Mouse (Mus musculus) CH12.LX (cell line): ENCODE results near the gene C1qtnf5. TPM values are rescaled to one million over a fixed set of nuclear protein-coding genes. Genes with fewer than 3 reads are reported as not detected.

Source experiments
- DNase-seq: peaks from one replicate; pipeline ENCODE4 v3.0.0-alpha.2; 2013; ENCODE audit errors: extremely low read depth
- H3K27ac ChIP-seq: 2 replicates; pipeline ENCODE4 v1.5.1; 2012; ENCODE audit warnings: low read depth, mild to moderate bottlenecking, control low read depth, moderate library complexity; ENCODE audit not compliant: insufficient read depth
- H3K27me3 ChIP-seq: replicated peaks from 2 replicates; pipeline ENCODE3; 2012; ENCODE audit warnings: inconsistent platforms
- H3K36me3 ChIP-seq, 2 experiments: replicated peaks in 1 of 2; 2 replicates each; pipeline versions ENCODE3 to v1.6.1; 2012; ENCODE audit warnings: inconsistent platforms in 1 of 2, low read length in 1 of 2, mild to moderate bottlenecking in 1 of 2, mixed read lengths in 1 of 2, moderate library complexity in 1 of 2; ENCODE audit not compliant: control insufficient read depth in 1 of 2, insufficient read depth in 1 of 2
- H3K4me1 ChIP-seq, 2 experiments: 2 replicates each; pipeline ENCODE4 v1.6.1; 2012; ENCODE audit warnings: inconsistent platforms in 1 of 2, moderate library complexity in 1 of 2; ENCODE audit not compliant: insufficient read depth in 2 of 2, control insufficient read depth in 1 of 2
- H3K4me2 ChIP-seq: 2 replicates; pipeline ENCODE4 v1.6.1; 2012; ENCODE audit warnings: low read depth, mild to moderate bottlenecking, control low read depth; ENCODE audit not compliant: poor library complexity, insufficient read depth, severe bottlenecking
- H3K4me3 ChIP-seq, 3 experiments: fragments of 150-350 bp in 1 of 3; sonication (generic) in 1 of 3; replicated peaks in 1 of 3; 2 replicates each; pipeline versions ENCODE3 to v1.5.1; 2011 to 2012; ENCODE audit warnings: low read depth in 2 of 3, low read length in 2 of 3, mild to moderate bottlenecking in 2 of 3, moderate library complexity in 2 of 3, control low read depth in 1 of 3, improper control_type of control experiment in 1 of 3, inconsistent platforms in 1 of 3, mixed read lengths in 1 of 3; ENCODE audit not compliant: poor library complexity in 1 of 3
- H3K79me2 ChIP-seq: replicated peaks from 2 replicates; pipeline ENCODE4 v1.6.1; 2012; ENCODE audit warnings: mild to moderate bottlenecking, moderate library complexity; ENCODE audit not compliant: control insufficient read depth, poor library complexity, insufficient read depth, severe bottlenecking; ENCODE audit errors: extremely low read depth
- H3K9ac ChIP-seq: 2 replicates; pipeline ENCODE4 v1.6.1; 2012; ENCODE audit warnings: low read depth, mild to moderate bottlenecking, control low read depth, moderate library complexity; ENCODE audit not compliant: insufficient read depth
- H3K9me3 ChIP-seq: replicated peaks from 2 replicates; pipeline ENCODE3; 2012; ENCODE audit warnings: low read length, inconsistent platforms, mixed read lengths
- BHLHE40 ChIP-seq: IDR thresholded peaks from 2 replicates; pipeline ENCODE4 v1.6.1; 2011; ENCODE audit warnings: mild to moderate bottlenecking, low read depth, low read length, improper control_type of control experiment
- CHD1 ChIP-seq: IDR thresholded peaks from 2 replicates; pipeline ENCODE4 v1.6.1; 2012; ENCODE audit warnings: low read depth, low read length, improper control_type of control experiment, inconsistent platforms
- CTCF ChIP-seq, 2 experiments: IDR thresholded peaks in 1 of 2; conservative IDR thresholded peaks in 1 of 2; 2 replicates each; pipeline ENCODE4 v1.5.1; 2011 to 2012; ENCODE audit warnings: low read depth in 2 of 2, low read length in 2 of 2, improper control_type of control experiment in 1 of 2, inconsistent platforms in 1 of 2, mild to moderate bottlenecking in 1 of 2, moderate library complexity in 1 of 2
- ELF1 ChIP-seq: IDR thresholded peaks from 2 replicates; pipeline ENCODE4 v1.6.1; 2014; ENCODE audit warnings: low read depth, mild to moderate bottlenecking, inconsistent platforms, low read length, improper control_type of control experiment
- ETS1 ChIP-seq: conservative IDR thresholded peaks from 2 replicates; pipeline ENCODE4 v1.6.1; 2012; ENCODE audit warnings: low read depth, mild to moderate bottlenecking, inconsistent platforms, low read length, improper control_type of control experiment, moderate library complexity
- GABPA ChIP-seq: IDR thresholded peaks from 2 replicates; pipeline ENCODE4 v1.6.1; 2012; ENCODE audit warnings: low read depth, low read length, improper control_type of control experiment, inconsistent platforms; ENCODE audit not compliant: insufficient replicate concordance
- IRF4 ChIP-seq: IDR thresholded peaks from 2 replicates; pipeline ENCODE4 v1.6.1; 2014; ENCODE audit warnings: low read depth, mild to moderate bottlenecking, inconsistent platforms, low read length, improper control_type of control experiment
- JUN ChIP-seq: IDR thresholded peaks from 2 replicates; pipeline ENCODE4 v1.6.1; 2011; ENCODE audit warnings: low read depth, mild to moderate bottlenecking, low read length, improper control_type of control experiment, moderate library complexity; ENCODE audit not compliant: insufficient read depth
- KAT2A ChIP-seq: IDR thresholded peaks from 2 replicates; pipeline ENCODE4 v1.6.1; 2012; ENCODE audit warnings: low read length, improper control_type of control experiment, inconsistent platforms; ENCODE audit not compliant: insufficient replicate concordance
- MAFK ChIP-seq: IDR thresholded peaks from 2 replicates; pipeline ENCODE4 v1.6.1; 2011; ENCODE audit warnings: low read length, improper control_type of control experiment; ENCODE audit not compliant: insufficient replicate concordance
- MAZ ChIP-seq: IDR thresholded peaks from 2 replicates; pipeline ENCODE4 v1.6.1; 2012; ENCODE audit warnings: low read depth, mild to moderate bottlenecking, inconsistent platforms, low read length, improper control_type of control experiment, moderate library complexity
- MEF2A ChIP-seq: IDR thresholded peaks from 2 replicates; pipeline ENCODE4 v1.6.1; 2014; ENCODE audit warnings: low read depth, mild to moderate bottlenecking, inconsistent platforms, low read length, improper control_type of control experiment, borderline replicate concordance
- MXI1 ChIP-seq: IDR thresholded peaks from 2 replicates; pipeline ENCODE4 v1.6.1; 2011; ENCODE audit warnings: mild to moderate bottlenecking, low read depth, low read length, improper control_type of control experiment
- MYC ChIP-seq: IDR thresholded peaks from 2 replicates; pipeline ENCODE4 v1.6.1; 2011; ENCODE audit warnings: low read depth, mild to moderate bottlenecking, improper control_type of control experiment, low read length
- PAX5 ChIP-seq: IDR thresholded peaks from 2 replicates; pipeline ENCODE4 v1.6.1; 2012; ENCODE audit warnings: low read length, inconsistent platforms, mixed read lengths
- POLR2A ChIP-seq: IDR thresholded peaks from 2 replicates; pipeline ENCODE4 v1.6.1; 2011; ENCODE audit warnings: low read depth, mild to moderate bottlenecking, improper control_type of control experiment, low read length
- POLR2AphosphoS2 ChIP-seq: IDR thresholded peaks from 2 replicates; pipeline ENCODE4 v1.6.1; 2011; ENCODE audit warnings: low read depth, low read length, improper control_type of control experiment
- RAD21 ChIP-seq: IDR thresholded peaks from 2 replicates; pipeline ENCODE4 v1.6.1; 2011; ENCODE audit warnings: low read depth, mild to moderate bottlenecking, low read length, improper control_type of control experiment, moderate library complexity
- SIN3A ChIP-seq: IDR thresholded peaks from 2 replicates; pipeline ENCODE4 v1.6.1; 2012; ENCODE audit warnings: low read length, improper control_type of control experiment, inconsistent platforms
- SMC3 ChIP-seq: IDR thresholded peaks from 2 replicates; pipeline ENCODE4 v1.6.1; 2011; ENCODE audit warnings: low read depth, low read length, improper control_type of control experiment
- TBP ChIP-seq: conservative IDR thresholded peaks from 2 replicates; pipeline ENCODE4 v1.6.1; 2011; ENCODE audit warnings: low read depth, low read length, improper control_type of control experiment
- TCF12 ChIP-seq: IDR thresholded peaks from 2 replicates; pipeline ENCODE4 v1.6.1; 2014; ENCODE audit warnings: low read depth, mild to moderate bottlenecking, inconsistent platforms, low read length, improper control_type of control experiment
- USF1 ChIP-seq: IDR thresholded peaks from 2 replicates; pipeline ENCODE4 v1.6.1; 2014; ENCODE audit warnings: low read depth, mild to moderate bottlenecking, inconsistent platforms, low read length, improper control_type of control experiment
- ZC3H11A ChIP-seq: IDR thresholded peaks from 2 replicates; pipeline ENCODE4 v1.6.1; 2012; ENCODE audit warnings: low read depth, mild to moderate bottlenecking, inconsistent platforms, low read length, improper control_type of control experiment
- ZMIZ1 ChIP-seq: IDR thresholded peaks from 2 replicates; pipeline ENCODE4 v1.6.1; 2012; ENCODE audit warnings: low read depth, mild to moderate bottlenecking, inconsistent platforms, low read length, improper control_type of control experiment
- ZNF384 ChIP-seq: IDR thresholded peaks from 2 replicates; pipeline ENCODE4 v1.6.1; 2012; ENCODE audit warnings: low read depth, low read length, improper control_type of control experiment, inconsistent platforms
- dilution Hi-C: fragments of 300-500 bp; cut with MboI; formaldehyde crosslinking; loops from 2 replicates; pipeline ENCODE4 v1.14.3; 2020; ENCODE audit warnings: low sequenced_read_pairs; ENCODE audit not compliant: extremely low pct_unique_long_range_greater_than_20kb, extremely low pct_ligation_motif_present
- in situ Hi-C: fragments of 300-500 bp; cut with MboI; formaldehyde crosslinking; loops from 3 replicates; pipeline ENCODE4 v1.14.3; 2019; ENCODE audit warnings: low sequenced_read_pairs, low pct_ligation_motif_present, low pct_unique_long_range_greater_than_20kb, mixed read lengths
- polyA plus RNA-seq: library from polyadenylated mRNA; unstranded; fragments of >175 nt; gene quantifications from 2 replicates; pipeline ENCODE4 v1.2.1, GENCODE M21; 2012; ENCODE audit warnings: low read depth; ENCODE audit not compliant: insufficient read length
- total RNA-seq, 2 experiments: library from RNA; depleted of rRNA; stranded (reverse); fragments of 300-350 nt in 1 of 2; fragments of >200 nt in 1 of 2; gene quantifications; 2 replicates each; pipeline ENCODE4 v1.2.3; 2012 to 2014

The C1qtnf5 gene
- total and polyA plus RNA-seq, 3 experiments = not detected

- DNase-seq = peak; percentile 37
- H3K4me2 ChIP-seq = peak overlapping the region; percentile 8
Measured at GRCm38 (mm10) chr9:44088877-44089608, 18.0 kb upstream of the C1qtnf5 start.

GRCm38 (mm10) chr9:44093612-44094503 lies 13.2 kb upstream of the C1qtnf5 start:
- DNase-seq = peak; percentile 84
- H3K9ac ChIP-seq = no peak overlapping the region
- H3K4me1 ChIP-seq = peaks cover 8 to 36% of the 10 kb centered on the region in 2 experiments
- H3K9me3 ChIP-seq = no peaks in the 10 kb centered on the region
- dilution Hi-C loops = no loop called here
- no peak overlapping the region for H3K4me3 ChIP-seq
- H3K36me3 ChIP-seq = peaks cover 3 to 35% of the 10 kb centered on the region in 2 experiments
- no peaks in the 10 kb centered on the region for H3K27me3 ChIP-seq
- H3K27ac ChIP-seq = no peak overlapping the region
- H3K79me2 ChIP-seq = no peaks in the 10 kb centered on the region
- H3K4me2 ChIP-seq = no peak overlapping the region
- in situ Hi-C loops = no loop called here
- TF ChIP-seq ELF1 (0 out of 2 replicates have a peak, but pooled peaks have one; percentile 41), JUN (no peak), TBP (no peak), ETS1 (peak; percentile 50; the same call in 1 of the 2 replicates), ZC3H11A (peak; percentile 70), MXI1 (peak; percentile 33; the same call in 1 of the 2 replicates), KAT2A (no peak), MAFK (0 out of 2 replicates have a peak, but pooled peaks have one; percentile 21), MEF2A (peak; percentile 74), PAX5 (no peak), ZMIZ1 (no peak), IRF4 (peak; percentile 66; the same call in 1 of the 2 replicates), CTCF (conservative IDR thresholded peaks at IDR 0.05 in 1 of 2, IDR thresholded peaks at IDR 0.05 in 1 of 2; ENCODE audit: low read depth in 2 of 2, low read length in 2 of 2) (peak; percentile 83 to 98), SIN3A (0 out of 2 replicates have a peak, but pooled peaks have one; percentile 3), MAZ (no peak), ZNF384 (peak; percentile 71), RAD21 (peak; percentile 91), USF1 (no peak), POLR2AphosphoS2 (no peak), SMC3 (peak; percentile 96), BHLHE40 (peak; percentile 42), TCF12 (peak; percentile 88), MYC (peak; percentile 43; the same call in 1 of the 2 replicates), CHD1 (no peak), GABPA (no peak), POLR2A (no peak)

More at GRCm38 (mm10) chr9:44088877-44089608, 18.0 kb upstream of the C1qtnf5 start:
- H3K79me2 ChIP-seq = no peaks in the 10 kb centered on the region
- dilution Hi-C loops (no loop called here), in situ Hi-C loops (no loop called here)
- peaks cover 26% of the 10 kb centered on the region for H3K27me3 ChIP-seq
- peak overlapping the region; percentile 3; the same call in 1 of the 2 replicates for H3K27ac ChIP-seq
- H3K9ac ChIP-seq = no peak overlapping the region
- no peaks in the 10 kb centered on the region for H3K9me3 ChIP-seq
- H3K4me3 ChIP-seq = peak overlapping the region in 1 of 3 experiments; percentile 8
- TF ChIP-seq MEF2A (no peak), ELF1 (0 out of 2 replicates have a peak, but pooled peaks have one; percentile 24), GABPA (no peak), MXI1 (no peak), SIN3A (no peak), MAZ (0 out of 2 replicates have a peak, but pooled peaks have one; percentile 44)
- peaks cover 3 to 19% of the 10 kb centered on the region in 2 experiments for H3K36me3 ChIP-seq
- peaks cover 19 to 66% of the 10 kb centered on the region in 2 experiments for H3K4me1 ChIP-seq
